Mouse (Mus musculus): ENCODE results near the gene Kif16b. TPM values are rescaled to one million over a fixed set of nuclear protein-coding genes. Genes with fewer than 3 reads are reported as not detected.

Kif16b gene
- polyA plus RNA-seq, 1 experiment from 2014 or later, result 23.0 TPM

- POLR2A ChIA-PET, result interaction anchor here (1.2 kb wide), 1 partner anchor 16 kb away, joined by 3 read pairs; no protein-coding TSS in a partner anchor
- ATAC-seq (no peak), DNase-seq (ENCODE audit: low read depth, low spot score) (no peak)
- H3K27me3 ChIP-seq, result no peaks in the 10 kb centered on the region
- in situ Hi-C loops (cut with MboI; ENCODE audit: low pct_unique_long_range_greater_than_20kb), result no loop called here
- no peak for TF ChIP-seq CTCF (IDR thresholded peaks at IDR 0.05)
- CTCF ChIA-PET, result interaction anchor here (1.6 kb wide), 1 partner anchor 11 kb away, joined by 5 read pairs; no protein-coding TSS in a partner anchor
Measured at GRCm38 (mm10) chr2:142625756-142626155, 275.6 kb downstream of the Kif16b start.

GRCm38 (mm10) chr2:142625101-142625500, 276.2 kb downstream of the Kif16b start:
- TF ChIP-seq CTCF (IDR thresholded peaks at IDR 0.05), result no peak
- in situ Hi-C loops (cut with MboI; ENCODE audit: low pct_unique_long_range_greater_than_20kb), result no loop called here
- POLR2A ChIA-PET, result interaction anchor here (1.2 kb wide), 1 partner anchor 16 kb away, joined by 3 read pairs; no protein-coding TSS in a partner anchor
- no peak for DNase-seq (ENCODE audit: low read depth, low spot score)
- CTCF ChIA-PET, result interaction anchor here (1.6 to 1.9 kb wide), 2 partner anchors 11 to 20 kb away, joined by 4 to 5 read pairs; no protein-coding TSS in a partner anchor
- ATAC-seq, result no peak
- H3K27me3 ChIP-seq, result no peaks in the 10 kb centered on the region

DNA sequence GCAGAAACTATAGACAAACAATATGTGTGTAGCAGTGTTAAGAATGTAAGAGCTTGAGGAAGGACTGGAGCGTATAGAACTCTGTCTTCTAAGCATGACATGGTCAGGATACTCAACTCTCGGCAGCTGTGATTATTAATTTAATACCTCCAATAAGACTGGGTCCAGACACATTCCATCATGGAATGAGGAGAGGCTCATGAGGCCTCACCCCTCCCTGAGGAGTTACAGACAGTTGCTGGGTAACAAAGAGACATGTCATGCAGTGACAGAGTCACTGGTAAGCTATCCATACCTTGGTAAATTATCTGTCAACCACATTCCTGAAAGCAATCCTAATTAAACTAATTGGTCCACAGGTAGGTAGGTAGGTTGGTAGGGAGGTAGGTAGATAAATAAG, 277.1 kb downstream of the Kif16b start:
- POLR2A ChIA-PET, result no interaction called here
- in situ Hi-C loops (cut with MboI; ENCODE audit: low pct_unique_long_range_greater_than_20kb), result loop anchor here (25.0 kb wide), 1 partner anchor 463 kb away; the partner anchor contains the start of gene Otor
- DNase-seq (ENCODE audit: low read depth, low spot score), result no peak
- no peaks in the 10 kb centered on the region for H3K27me3 ChIP-seq
- CTCF ChIA-PET, result interaction anchor here (1.0 to 1.9 kb wide), 5 partner anchors 9 to 21 kb away, joined by 3 to 5 read pairs (median 4); no protein-coding TSS in a partner anchor
- ATAC-seq, result no peak
- TF ChIP-seq CTCF (IDR thresholded peaks at IDR 0.05), result no peak

GRCm38 (mm10) chr2:142621152-142621551, 280.2 kb downstream of the Kif16b start:
- ChIA-PET CTCF (interaction anchor here (1.9 kb wide), 1 partner anchor 8 kb away, joined by 4 read pairs; no protein-coding TSS in a partner anchor), POLR2A (no interaction called here)
- ATAC-seq, result no peak
- DNase-seq (ENCODE audit: low read depth, low spot score), result no peak
- H3K27me3 ChIP-seq, result no peaks in the 10 kb centered on the region
- no peak for TF ChIP-seq CTCF (IDR thresholded peaks at IDR 0.05)
- in situ Hi-C loops (cut with MboI; ENCODE audit: low pct_unique_long_range_greater_than_20kb), result loop anchor here (25.0 kb wide), 1 partner anchor 466 kb away; the partner anchor contains the start of gene Otor

DNA sequence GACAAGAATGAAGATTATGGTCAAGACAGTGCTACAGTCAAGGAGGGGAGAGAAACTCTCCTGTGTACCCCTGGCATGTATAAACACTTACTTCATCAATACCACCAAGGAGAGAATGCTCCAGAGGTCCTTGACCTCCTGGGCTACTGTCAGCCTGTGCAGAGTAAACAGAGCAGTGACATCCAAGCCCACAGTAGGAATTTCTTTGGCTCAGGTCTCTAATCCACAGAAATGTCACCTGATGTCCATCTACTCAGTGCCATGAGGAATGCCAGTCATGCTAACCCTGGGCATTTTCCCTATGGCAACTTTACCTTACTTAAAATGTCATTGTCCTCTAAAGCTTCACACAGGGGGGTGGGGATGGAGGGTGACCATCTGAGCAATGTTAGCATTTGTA, 281.4 kb downstream of the Kif16b start:
- in situ Hi-C loops (cut with MboI; ENCODE audit: low pct_unique_long_range_greater_than_20kb), result loop anchor here (25.0 kb wide), 1 partner anchor 467 kb away; the partner anchor contains the start of gene Otor
- ChIA-PET POLR2A (no interaction called here), CTCF (interaction anchor here (1.3 to 1.9 kb wide), 2 partner anchors 10 kb away, joined by 3 to 4 read pairs; no protein-coding TSS in a partner anchor)
- TF ChIP-seq CTCF (IDR thresholded peaks at IDR 0.05), result no peak
- ATAC-seq (no peak), DNase-seq (ENCODE audit: low read depth, low spot score) (no peak)
- H3K27me3 ChIP-seq, result no peaks in the 10 kb centered on the region

GRCm38 (mm10) chr2:142614535-142614934, 286.8 kb downstream of the Kif16b start:
- ATAC-seq, result no peak
- no peak for DNase-seq (ENCODE audit: low read depth, low spot score)
- no peak for TF ChIP-seq CTCF (IDR thresholded peaks at IDR 0.05)
- ChIA-PET CTCF (interaction anchor here (1.1 to 1.7 kb wide), 2 partner anchors 10 to 13 kb away, joined by 5 read pairs; no protein-coding TSS in a partner anchor), POLR2A (no interaction called here)
- in situ Hi-C loops (cut with MboI; ENCODE audit: low pct_unique_long_range_greater_than_20kb), result loop anchor here (25.0 kb wide), 1 partner anchor 473 kb away; the partner anchor contains the start of gene Otor
- H3K27me3 ChIP-seq, result no peaks in the 10 kb centered on the region

DNA sequence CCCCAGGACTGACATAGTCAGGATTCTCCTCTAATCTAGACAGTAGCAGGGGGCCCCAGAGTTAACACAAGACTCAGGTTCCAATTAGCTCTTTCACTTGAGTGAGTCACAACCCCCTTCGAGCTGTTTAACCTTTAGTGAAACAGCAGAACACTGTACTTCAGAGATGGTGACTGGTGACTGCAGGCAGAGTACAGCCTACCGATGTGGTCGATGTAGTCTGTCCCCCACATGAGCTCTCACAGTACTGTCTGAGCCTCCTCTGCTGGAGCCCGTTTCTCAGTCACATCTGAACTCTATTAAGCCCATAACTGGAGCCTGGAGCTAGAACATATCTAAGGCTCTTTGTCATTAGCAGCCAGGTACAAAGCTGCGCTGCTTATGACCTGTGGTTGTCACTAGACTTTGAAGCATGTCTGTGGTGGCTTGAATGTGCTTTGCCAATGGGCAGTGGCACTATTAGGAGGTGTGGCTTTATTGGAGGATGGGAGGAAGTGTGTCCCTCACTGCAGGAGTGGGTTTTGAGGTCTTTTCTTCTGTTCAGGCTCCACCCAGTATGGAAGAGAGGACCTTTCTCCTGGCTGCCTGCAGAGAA, 288.9 kb downstream of the Kif16b start:
- TF ChIP-seq CTCF (IDR thresholded peaks at IDR 0.05), result no peak
- no peaks in the 10 kb centered on the region for H3K27me3 ChIP-seq
- ATAC-seq (peak; percentile 23), DNase-seq (ENCODE audit: low read depth, low spot score) (no peak)
- in situ Hi-C loops (cut with MboI; ENCODE audit: low pct_unique_long_range_greater_than_20kb), result loop anchor here (25.0 kb wide), 1 partner anchor 475 kb away; the partner anchor contains the start of gene Otor
- CTCF ChIA-PET, result interaction anchor here (0.8 to 1.7 kb wide), 4 partner anchors 15 to 217 kb away, joined by 3 to 5 read pairs (median 4); no protein-coding TSS in a partner anchor
- POLR2A ChIA-PET, result interaction anchor here (1.2 kb wide), 1 partner anchor 150 kb away, joined by 3 read pairs; no protein-coding TSS in a partner anchor

DNA sequence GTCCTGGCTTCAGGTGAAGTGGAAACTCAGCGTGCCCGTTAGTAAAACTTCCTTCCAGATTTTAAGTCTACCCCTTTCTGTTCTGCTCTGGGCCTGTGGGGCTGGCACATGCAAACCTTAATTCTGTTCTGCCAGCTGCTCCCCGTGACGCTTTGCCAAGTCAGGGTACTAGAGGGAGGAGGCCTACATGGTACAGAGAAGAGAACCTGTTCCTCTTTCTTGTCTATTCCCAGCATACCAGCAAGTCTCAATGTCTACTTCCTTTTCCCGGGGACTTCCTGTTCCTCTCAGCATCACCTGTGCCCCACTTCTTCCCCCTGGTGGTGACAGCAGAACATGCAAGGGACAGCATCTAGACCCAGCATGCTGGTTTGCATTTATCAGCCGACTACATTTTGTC, 290.2 kb downstream of the Kif16b start:
- H3K27me3 ChIP-seq, result no peaks in the 10 kb centered on the region
- ChIA-PET POLR2A (interaction anchor here (0.6 to 1.2 kb wide), 2 partner anchors 151 to 160 kb away, joined by 3 read pairs; no protein-coding TSS in a partner anchor), CTCF (no interaction called here)
- in situ Hi-C loops (cut with MboI; ENCODE audit: low pct_unique_long_range_greater_than_20kb), result loop anchor here (25.0 kb wide), 1 partner anchor 476 kb away; the partner anchor contains the start of gene Otor
- ATAC-seq (no peak), DNase-seq (ENCODE audit: low read depth, low spot score) (no peak)
- TF ChIP-seq CTCF (IDR thresholded peaks at IDR 0.05), result peak; percentile 68

DNA sequence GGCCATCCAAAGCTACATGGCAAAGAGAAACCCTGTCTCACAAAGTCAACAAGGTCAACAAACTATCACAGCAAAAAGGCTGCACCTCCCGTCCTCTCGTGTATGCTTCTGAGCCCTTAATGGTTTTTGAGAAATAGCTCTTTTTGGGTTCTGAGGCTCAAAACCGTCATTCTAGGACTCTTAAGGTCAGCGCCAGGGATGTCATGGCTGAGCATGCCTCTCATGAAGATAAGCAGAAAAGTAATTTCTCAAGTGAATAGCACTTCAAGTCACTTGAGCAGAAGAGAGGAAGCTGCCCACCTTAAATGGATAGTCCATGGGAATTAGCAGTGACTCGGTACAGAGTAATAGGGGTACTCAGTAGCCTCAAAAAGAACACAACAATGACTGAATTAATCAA, 291.1 kb downstream of the Kif16b start:
- no peak for DNase-seq (ENCODE audit: low read depth, low spot score)
- no peaks in the 10 kb centered on the region for H3K27me3 ChIP-seq
- CTCF ChIA-PET, result interaction anchor here (0.7 to 1.4 kb wide), 2 partner anchors 10 to 82 kb away, joined by 3 read pairs; no protein-coding TSS in a partner anchor
- POLR2A ChIA-PET, result interaction anchor here (0.6 kb wide), 1 partner anchor 38 kb away, joined by 4 read pairs; no protein-coding TSS in a partner anchor
- in situ Hi-C loops (cut with MboI; ENCODE audit: low pct_unique_long_range_greater_than_20kb), result loop anchor here (25.0 kb wide), 1 partner anchor 477 kb away; the partner anchor contains the start of gene Otor
- ATAC-seq, result no peak
- no peak for TF ChIP-seq CTCF (IDR thresholded peaks at IDR 0.05)

DNA sequence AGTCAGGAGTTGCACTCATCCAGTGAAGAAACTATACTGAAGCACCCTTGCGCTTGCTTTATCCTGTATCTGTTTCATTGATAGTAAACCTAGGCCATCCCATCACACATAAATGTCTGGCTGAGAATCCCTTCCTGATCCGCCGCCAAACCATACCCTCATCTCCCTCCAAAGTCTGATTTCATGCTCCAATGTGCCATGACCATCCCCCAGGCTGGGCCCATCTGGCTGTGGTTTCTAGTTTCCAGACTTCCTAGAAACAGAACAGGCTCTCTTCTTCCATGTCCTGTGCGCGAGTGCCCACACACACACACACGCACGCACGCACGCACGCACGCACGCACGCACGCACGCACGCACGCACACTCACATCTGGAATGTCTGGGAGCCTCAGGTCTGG, 292.6 kb downstream of the Kif16b start:
- CTCF ChIA-PET, result interaction anchor here (1.4 kb wide), 1 partner anchor 11 kb away, joined by 3 read pairs; no protein-coding TSS in a partner anchor

More for the DNA sequence above, 292.6 kb downstream of the Kif16b start:
- TF ChIP-seq CTCF (IDR thresholded peaks at IDR 0.05), result no peak
- DNase-seq (ENCODE audit: low read depth, low spot score) (peak; percentile 82), ATAC-seq (peak; percentile 33)
- POLR2A ChIA-PET, result no interaction called here
- H3K27me3 ChIP-seq, result no peaks in the 10 kb centered on the region
- in situ Hi-C loops (cut with MboI; ENCODE audit: low pct_unique_long_range_greater_than_20kb), result loop anchor here (5.0 to 25.0 kb wide), 3 partner anchors 171 to 479 kb away; partner anchors contain the start of gene Otor
